Mouse (Mus musculus): ENCODE results near the gene Lenep. TPM values are rescaled to one million over a fixed set of nuclear protein-coding genes. Genes with fewer than 3 reads are reported as not detected.

Gene Lenep
- polyA plus RNA-seq, 1 experiment from 2014 or later: not detected

DNA sequence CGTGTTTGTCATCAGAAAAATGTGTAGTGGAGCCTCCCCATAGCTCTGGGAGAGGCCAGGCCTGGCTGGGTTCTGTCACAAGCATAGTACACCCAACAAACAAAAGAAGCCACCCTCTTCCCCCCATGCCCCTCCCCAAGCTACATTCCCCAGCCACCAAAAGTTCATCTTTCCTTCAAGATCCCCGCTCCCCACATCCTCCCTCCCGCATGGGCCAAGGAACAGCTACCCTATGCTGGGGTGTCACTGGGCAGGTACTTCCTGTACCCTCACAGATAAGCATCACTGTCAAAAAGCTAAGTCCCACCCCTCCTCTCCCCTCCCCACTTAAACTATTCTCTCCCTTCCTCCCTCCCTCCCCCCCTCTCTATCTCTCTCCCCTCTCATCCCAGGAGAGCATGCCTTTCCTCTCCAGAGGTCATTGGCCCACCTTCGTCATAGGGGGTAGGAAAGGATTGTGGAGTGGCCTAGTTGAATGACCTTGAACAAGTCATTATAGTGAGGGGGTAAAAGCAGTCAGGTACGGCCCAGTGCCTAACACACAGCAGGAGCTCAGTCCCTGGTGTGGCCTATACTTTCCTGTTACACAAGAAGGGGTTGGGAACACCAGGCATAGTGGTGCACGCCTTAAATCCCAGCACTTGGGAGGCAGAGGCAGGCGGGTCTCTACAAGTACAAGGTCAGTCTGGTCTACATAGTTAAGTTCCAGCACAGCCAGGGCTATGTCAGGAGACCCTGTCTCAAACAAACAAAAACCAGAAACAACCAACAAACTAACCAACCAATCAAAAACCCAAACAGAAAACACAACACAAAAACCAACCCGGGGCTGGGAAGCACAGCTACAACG, 20.3 kb downstream of the Lenep start:
- Histone ChIP-seq H3K36me3 (ENCODE audit: control insufficient read depth, insufficient read depth, low read length) (no peaks in the 10 kb centered on the region), H3K9me3 (ENCODE audit: control insufficient read depth, low read length) (no peaks in the 10 kb centered on the region), H3K9ac (ENCODE audit: low read depth, low read length) (no peak overlapping the region), H3K4me2 (ENCODE audit: low read length) (no peak overlapping the region), H3K27me3 (replicated peaks; ENCODE audit: control insufficient read depth, insufficient read depth, low read length) (no peaks in the 10 kb centered on the region), H3K27ac (ENCODE audit: low read depth, low read length) (no peak overlapping the region), H3K4me3 (ENCODE audit: low read length) (no peak overlapping the region), H3K4me1 (ENCODE audit: control insufficient read depth, insufficient read depth, low read depth, low read length) (peaks cover 10% of the 10 kb centered on the region)
- ATAC-seq: no peak
- 91% methylated on average over 9 of the region's 9 CpGs for WGBS

DNA sequence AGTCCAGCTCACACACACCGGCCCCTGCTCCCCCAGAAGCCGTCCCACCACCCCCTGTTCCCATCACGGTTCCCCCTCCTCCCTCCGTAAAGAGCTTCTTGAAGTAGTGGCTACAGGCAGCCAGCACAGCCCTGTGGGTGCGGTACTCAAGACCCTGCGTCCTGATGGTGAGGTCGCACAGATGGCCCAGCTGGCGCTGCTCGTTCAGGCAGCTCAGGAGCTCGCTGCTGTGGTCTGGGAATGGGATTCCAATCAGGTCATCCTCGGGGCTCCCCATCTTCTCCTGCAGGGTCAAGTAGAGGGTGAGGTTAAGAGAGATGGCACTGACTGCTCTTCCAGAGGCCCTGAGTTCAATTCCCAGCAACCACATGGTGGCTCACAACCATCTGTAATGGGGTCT, 21.4 kb downstream of the Lenep start:
- no peak overlapping the region for H3K27ac ChIP-seq (ENCODE audit: low read depth, low read length)
- no peaks in the 10 kb centered on the region for H3K27me3 ChIP-seq (replicated peaks; ENCODE audit: control insufficient read depth, insufficient read depth, low read length)
- 74% methylated on average over 10 of the region's 11 CpGs for WGBS
- H3K36me3 ChIP-seq (ENCODE audit: control insufficient read depth, insufficient read depth, low read length): no peaks in the 10 kb centered on the region
- no peaks in the 10 kb centered on the region for H3K9me3 ChIP-seq (ENCODE audit: control insufficient read depth, low read length)
- H3K4me1 ChIP-seq (ENCODE audit: control insufficient read depth, insufficient read depth, low read depth, low read length): peaks cover 10% of the 10 kb centered on the region
- no peak overlapping the region for H3K4me3 ChIP-seq (ENCODE audit: low read length)
- no peak overlapping the region for H3K4me2 ChIP-seq (ENCODE audit: low read length)
- H3K9ac ChIP-seq (ENCODE audit: low read depth, low read length): no peak overlapping the region
- no peak for ATAC-seq

DNA sequence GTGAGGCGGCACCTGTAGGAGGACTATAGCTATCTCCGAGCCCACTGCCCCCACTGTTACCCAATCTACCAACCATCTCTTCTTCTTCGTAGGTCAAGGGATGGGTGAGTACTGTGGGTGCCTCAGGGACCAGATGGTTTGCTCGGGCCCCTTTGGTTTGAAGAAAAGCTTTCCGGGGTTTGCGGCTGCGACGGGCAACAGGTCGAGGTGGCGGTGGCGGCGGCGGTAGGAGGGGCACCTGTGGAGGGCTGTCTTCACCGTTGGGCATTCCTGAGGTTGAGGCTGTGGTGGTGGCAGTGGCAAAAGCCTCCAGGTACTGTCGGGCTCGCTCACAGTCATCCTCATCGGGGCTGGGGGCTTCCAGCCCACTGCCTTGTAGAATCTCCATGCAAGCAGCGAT, 21.9 kb downstream of the Lenep start:
- no peak for ATAC-seq
- H3K9me3 ChIP-seq (ENCODE audit: control insufficient read depth, low read length): no peaks in the 10 kb centered on the region
- no peak overlapping the region for H3K27ac ChIP-seq (ENCODE audit: low read depth, low read length)
- no peaks in the 10 kb centered on the region for H3K36me3 ChIP-seq (ENCODE audit: control insufficient read depth, insufficient read depth, low read length)
- H3K4me3 ChIP-seq (ENCODE audit: low read length): no peak overlapping the region
- 96% methylated on average over 18 of the region's 18 CpGs for WGBS
- H3K4me2 ChIP-seq (ENCODE audit: low read length): no peak overlapping the region
- no peaks in the 10 kb centered on the region for H3K27me3 ChIP-seq (replicated peaks; ENCODE audit: control insufficient read depth, insufficient read depth, low read length)
- peaks cover 10% of the 10 kb centered on the region for H3K4me1 ChIP-seq (ENCODE audit: control insufficient read depth, insufficient read depth, low read depth, low read length)
- H3K9ac ChIP-seq (ENCODE audit: low read depth, low read length): no peak overlapping the region

DNA sequence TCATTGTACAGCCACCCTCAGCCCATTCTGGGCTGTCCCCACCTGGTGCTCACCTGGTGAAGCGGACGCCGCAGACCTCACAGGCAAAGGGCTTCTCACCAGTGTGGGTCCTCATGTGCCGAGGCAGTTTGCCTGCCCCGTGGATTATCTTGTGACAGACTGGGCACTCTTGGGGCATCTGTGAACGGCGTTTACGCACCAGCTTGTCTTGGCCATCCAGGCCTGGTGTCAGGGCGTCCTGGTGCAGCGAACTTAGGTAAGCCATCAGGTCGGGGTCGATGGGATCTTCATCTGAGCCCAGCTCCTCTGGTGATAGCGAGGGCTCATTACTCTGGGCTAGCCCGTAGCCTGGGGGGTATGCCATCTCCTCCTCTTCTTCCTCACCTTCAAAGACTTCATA, 22.3 kb downstream of the Lenep start:
- Histone ChIP-seq H3K27me3 (replicated peaks; ENCODE audit: control insufficient read depth, insufficient read depth, low read length) (no peaks in the 10 kb centered on the region), H3K4me2 (ENCODE audit: low read length) (no peak overlapping the region), H3K9me3 (ENCODE audit: control insufficient read depth, low read length) (no peaks in the 10 kb centered on the region), H3K27ac (ENCODE audit: low read depth, low read length) (no peak overlapping the region), H3K36me3 (ENCODE audit: control insufficient read depth, insufficient read depth, low read length) (no peaks in the 10 kb centered on the region), H3K9ac (ENCODE audit: low read depth, low read length) (no peak overlapping the region), H3K4me3 (ENCODE audit: low read length) (no peak overlapping the region), H3K4me1 (ENCODE audit: control insufficient read depth, insufficient read depth, low read depth, low read length) (peaks cover 10% of the 10 kb centered on the region)
- 93% methylated on average over 14 of the region's 14 CpGs for WGBS
- ATAC-seq: no peak

DNA sequence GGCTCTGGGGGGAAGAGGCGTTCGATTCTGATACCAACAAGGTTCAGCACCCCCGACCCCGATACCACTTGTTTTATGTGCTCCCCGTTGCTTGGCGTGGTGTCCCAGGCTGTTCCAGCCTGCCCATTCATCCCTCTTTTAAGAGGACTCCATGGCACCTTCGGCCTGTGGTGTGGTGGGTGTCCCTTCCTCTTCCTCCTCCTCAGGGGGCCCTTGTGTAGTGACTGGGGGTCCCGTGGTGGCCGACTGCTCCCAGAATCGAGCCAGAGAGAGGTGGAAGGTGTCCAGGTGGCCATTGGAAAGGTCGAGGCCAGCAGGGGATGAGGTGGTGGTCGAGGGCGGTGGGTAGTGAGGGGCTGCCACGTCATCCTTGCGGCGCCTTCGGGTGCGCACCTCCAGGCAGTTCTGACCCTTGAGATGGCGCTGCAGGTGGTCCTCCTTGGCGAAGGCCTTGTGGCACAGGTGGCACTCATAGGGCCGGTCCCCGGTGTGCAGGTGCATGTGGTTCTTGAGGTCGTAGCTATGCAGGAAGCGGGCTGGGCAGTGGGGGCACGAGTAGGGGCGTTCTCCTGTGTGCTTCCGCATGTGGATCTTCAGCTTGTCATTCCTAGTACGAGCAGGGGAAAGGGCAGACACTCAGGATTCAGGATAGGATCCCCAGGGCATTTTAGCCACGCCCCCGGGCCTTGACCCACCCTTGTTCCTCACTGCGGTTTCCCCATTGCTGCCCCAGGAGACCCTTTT, 23.0 kb downstream of the Lenep start:
- H3K36me3 ChIP-seq (ENCODE audit: control insufficient read depth, insufficient read depth, low read length): no peaks in the 10 kb centered on the region

DNA sequence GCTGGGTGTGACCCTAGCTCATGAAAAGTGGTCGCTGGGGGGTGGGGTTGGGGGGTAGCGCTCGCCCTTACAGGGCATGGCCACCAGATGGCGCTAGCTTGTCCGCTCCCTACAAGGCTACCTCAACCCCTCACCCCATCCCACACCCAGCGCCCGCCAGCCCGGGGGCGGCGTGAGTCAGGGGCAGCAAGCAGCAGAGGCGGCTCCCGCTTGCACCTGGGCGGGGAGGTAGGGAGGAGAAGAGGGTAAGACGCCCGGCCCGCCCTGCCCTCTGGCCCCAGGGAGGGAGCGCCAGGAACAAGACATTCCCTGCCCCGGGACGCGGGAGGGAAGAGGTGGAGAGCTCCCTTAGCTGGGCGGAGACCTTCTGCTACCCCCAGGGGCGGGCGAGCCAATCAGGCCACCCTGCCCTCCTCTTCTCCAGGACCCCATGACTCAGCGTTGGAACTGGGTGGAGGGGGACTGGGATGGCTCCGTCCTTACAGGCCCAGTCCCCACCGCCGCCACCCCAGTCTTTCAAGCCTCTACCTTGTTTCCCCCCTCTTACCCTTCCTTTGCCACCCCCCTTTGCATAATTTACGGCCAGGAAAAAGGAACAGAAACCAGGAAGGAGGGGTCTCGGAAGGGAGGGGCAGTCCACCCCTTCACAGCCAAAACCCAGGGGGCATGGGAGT, 24.1 kb downstream of the Lenep start:
- peak; percentile 91 for ATAC-seq
- Histone ChIP-seq H3K36me3 (ENCODE audit: control insufficient read depth, insufficient read depth, low read length) (no peaks in the 10 kb centered on the region), H3K9ac (ENCODE audit: low read depth, low read length) (peak overlapping the region; percentile 88), H3K4me2 (ENCODE audit: low read length) (peak overlapping the region; percentile 98), H3K4me1 (ENCODE audit: control insufficient read depth, insufficient read depth, low read depth, low read length) (peaks cover 10% of the 10 kb centered on the region), H3K27me3 (replicated peaks; ENCODE audit: control insufficient read depth, insufficient read depth, low read length) (no peaks in the 10 kb centered on the region), H3K4me3 (ENCODE audit: low read length) (peak overlapping the region; percentile 68), H3K27ac (ENCODE audit: low read depth, low read length) (peak overlapping the region; percentile 59; the same call in 1 of the 2 replicates), H3K9me3 (ENCODE audit: control insufficient read depth, low read length) (no peaks in the 10 kb centered on the region)
- WGBS: under 1% methylated on average over 26 of the region's 29 CpGs

More for the DNA sequence above, 23.0 kb downstream of the Lenep start:
- H3K27ac ChIP-seq (ENCODE audit: low read depth, low read length): no peak overlapping the region
- no peaks in the 10 kb centered on the region for H3K27me3 ChIP-seq (replicated peaks; ENCODE audit: control insufficient read depth, insufficient read depth, low read length)
- H3K4me3 ChIP-seq (ENCODE audit: low read length): no peak overlapping the region
- H3K9ac ChIP-seq (ENCODE audit: low read depth, low read length): no peak overlapping the region
- no peak for ATAC-seq
- no peaks in the 10 kb centered on the region for H3K9me3 ChIP-seq (ENCODE audit: control insufficient read depth, low read length)
- H3K4me2 ChIP-seq (ENCODE audit: low read length): no peak overlapping the region
- peaks cover 10% of the 10 kb centered on the region for H3K4me1 ChIP-seq (ENCODE audit: control insufficient read depth, insufficient read depth, low read depth, low read length)
- WGBS: 85% methylated on average over 31 of the region's 31 CpGs

DNA sequence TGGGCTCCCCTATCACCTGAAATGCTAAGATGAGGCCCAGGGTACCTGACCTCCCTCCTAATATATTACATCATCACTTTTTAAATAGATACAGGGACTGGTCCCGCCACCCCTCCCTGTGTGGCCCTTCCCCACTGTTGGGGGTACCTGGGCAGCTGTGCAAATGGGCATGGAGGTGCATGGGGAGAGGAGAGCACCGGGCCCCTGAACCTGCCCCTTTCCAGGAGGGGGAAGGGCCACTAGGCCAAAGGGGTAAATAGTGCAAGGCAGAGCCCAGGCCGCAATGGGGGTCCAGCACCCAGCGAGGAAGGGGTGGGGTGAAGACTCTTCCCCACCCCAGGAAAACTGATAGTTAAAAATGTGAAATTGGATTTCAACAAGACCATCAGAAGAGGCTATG, 24.8 kb downstream of the Lenep start:
- H3K9ac ChIP-seq (ENCODE audit: low read depth, low read length): peak overlapping the region; percentile 88
- peak overlapping the region; percentile 68 for H3K4me3 ChIP-seq (ENCODE audit: low read length)
- peak; percentile 34; the same call in 1 of the 2 replicates for ATAC-seq
- H3K4me2 ChIP-seq (ENCODE audit: low read length): peak overlapping the region; percentile 98
- H3K4me1 ChIP-seq (ENCODE audit: control insufficient read depth, insufficient read depth, low read depth, low read length): peaks cover 10% of the 10 kb centered on the region
- H3K27me3 ChIP-seq (replicated peaks; ENCODE audit: control insufficient read depth, insufficient read depth, low read length): no peaks in the 10 kb centered on the region
- no peak overlapping the region for H3K27ac ChIP-seq (ENCODE audit: low read depth, low read length)
- WGBS: 76% methylated on average over 4 of the region's 4 CpGs
- H3K36me3 ChIP-seq (ENCODE audit: control insufficient read depth, insufficient read depth, low read length): no peaks in the 10 kb centered on the region
- H3K9me3 ChIP-seq (ENCODE audit: control insufficient read depth, low read length): no peaks in the 10 kb centered on the region

DNA sequence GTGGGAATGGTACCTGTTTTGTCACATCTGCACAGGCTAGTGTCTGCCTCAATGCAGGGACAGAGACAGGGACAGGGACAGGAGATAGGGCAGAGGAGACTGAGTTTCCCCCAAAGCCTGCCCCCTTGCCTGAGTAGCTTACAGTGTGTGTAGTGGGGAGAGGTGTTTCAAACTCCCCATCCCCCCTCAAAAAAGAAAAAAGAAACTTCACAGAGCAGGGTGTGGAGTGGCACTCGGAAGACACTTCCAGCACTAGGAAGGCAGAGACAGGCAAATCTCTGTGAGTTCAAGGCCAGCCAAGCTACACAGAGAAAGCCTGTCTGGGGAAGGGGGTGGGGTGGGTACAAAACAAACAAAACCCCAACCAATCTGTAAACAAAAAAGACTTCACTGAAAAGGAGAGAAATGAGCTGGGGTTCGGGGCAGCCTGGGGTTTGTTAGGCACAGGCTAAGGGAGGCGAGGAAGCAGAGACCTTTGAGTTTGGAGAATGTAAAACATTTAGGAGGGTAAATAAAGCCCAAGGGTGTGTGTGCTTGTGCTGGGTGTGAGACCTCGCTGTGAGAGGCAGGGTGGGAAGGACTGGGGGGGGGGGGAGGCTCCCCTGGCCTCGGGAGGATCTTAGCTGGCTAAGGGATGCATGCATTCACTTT, 28.9 kb downstream of the Lenep start:
- no peaks in the 10 kb centered on the region for H3K9me3 ChIP-seq (ENCODE audit: control insufficient read depth, low read length)
- ATAC-seq: no peak
- no peak overlapping the region for H3K27ac ChIP-seq (ENCODE audit: low read depth, low read length)
- WGBS: 43% methylated on average over 5 of the region's 5 CpGs
- no peak overlapping the region for H3K4me2 ChIP-seq (ENCODE audit: low read length)
- H3K4me1 ChIP-seq (ENCODE audit: control insufficient read depth, insufficient read depth, low read depth, low read length): peaks cover 9% of the 10 kb centered on the region
- no peaks in the 10 kb centered on the region for H3K36me3 ChIP-seq (ENCODE audit: control insufficient read depth, insufficient read depth, low read length)
- H3K4me3 ChIP-seq (ENCODE audit: low read length): no peak overlapping the region
- H3K9ac ChIP-seq (ENCODE audit: low read depth, low read length): no peak overlapping the region
- H3K27me3 ChIP-seq (replicated peaks; ENCODE audit: control insufficient read depth, insufficient read depth, low read length): no peaks in the 10 kb centered on the region

All from hindbrain, embryonic 16.5 days (tissue).